Mouse (Mus musculus) embryonic stem cell, embryonic (primary cell): ENCODE measurements around the gene Pagr1b.

Experiments used
- CTCF ChIA-PET, 4 experiments: fragments of 300-600 bp in 2 of 4; fragments of 350-600 bp in 2 of 4; sonication (Branson Sonifier 250); formaldehyde crosslinking; loops; one replicate each; lab custom pipeline; 2022; ENCODE audit warnings: inconsistent platforms in 2 of 4; lab: Charles Lee
- POLR2A ChIA-PET, 4 experiments: fragments of 300-600 bp in 2 of 4; fragments of 350-600 bp in 2 of 4; sonication (Branson Sonifier 250); formaldehyde crosslinking; loops; one replicate each; lab custom pipeline; 2022; ENCODE audit warnings: antibody characterized with exemption in 4 of 4, inconsistent platforms in 1 of 4; lab: Charles Lee

The Pagr1b gene

DNA sequence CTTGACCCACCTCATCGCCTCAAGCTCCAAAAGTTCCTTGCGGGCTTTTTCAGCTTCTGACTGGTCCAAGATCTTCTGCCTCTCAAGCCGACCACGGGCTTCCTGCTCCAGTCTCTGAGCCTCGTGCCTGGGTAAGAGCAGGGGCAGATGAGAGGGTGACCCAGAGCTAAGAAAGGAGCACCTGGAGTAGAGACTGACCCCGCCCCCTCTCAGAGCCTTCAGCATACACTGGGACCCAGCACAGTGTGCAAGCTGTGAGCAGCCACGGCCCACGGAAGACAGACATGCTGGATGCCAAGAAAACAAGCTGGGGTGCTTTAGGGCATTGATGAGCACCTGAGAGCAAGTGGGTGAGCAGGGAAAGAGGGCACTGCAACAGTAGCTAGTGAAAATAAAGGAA lies 27.5 kb downstream of the Pagr1b start:
- ChIA-PET POLR2A (interaction anchor here in 3 of 4 experiments (0.5 to 2.2 kb wide), 28 partner anchors 9 to 253 kb away, joined by 3 to 11 read pairs (median 4); partner anchors contain the start of genes Pagr1a (in 2 of the 3), Ino80e (in 1 of the 3), Maz (in 1 of the 3) and Pagr1b (in 1 of the 3)), CTCF (interaction anchor here in 2 of 4 experiments (1.3 to 2.0 kb wide), 4 partner anchors 12 to 168 kb away, joined by 3 to 8 read pairs (median 5); partner anchors contain the start of genes Pagr1a (in 1 of the 2) and Pagr1b (in 1 of the 2))

DNA sequence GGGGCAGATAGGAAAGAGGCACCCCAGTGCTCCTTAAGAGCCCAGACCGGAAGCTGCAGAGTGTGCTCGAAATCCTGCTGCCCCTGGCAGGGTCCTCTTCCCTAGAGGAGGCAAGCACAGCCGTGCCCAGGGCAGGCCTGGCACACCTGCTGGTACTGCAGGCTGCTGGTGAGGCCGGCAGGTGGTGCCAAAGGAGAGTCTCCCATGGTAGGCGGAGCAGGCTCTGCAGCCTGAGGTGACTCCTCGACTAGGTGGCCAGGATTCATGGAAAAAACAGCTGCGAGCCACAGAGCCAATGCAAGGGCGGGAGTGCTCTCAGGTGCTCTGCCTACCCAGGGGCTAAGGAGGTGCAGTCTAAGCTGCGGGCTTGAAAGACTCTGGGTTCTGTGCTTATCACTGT lies 30.0 kb downstream of the Pagr1b start:
- ChIA-PET CTCF (interaction anchor here in 1 of 4 experiments (0.9 to 1.3 kb wide), 2 partner anchors 31 to 118 kb away, joined by 3 to 4 read pairs; partner anchors contain the start of genes Pagr1a and Pagr1b), POLR2A (interaction anchor here in 3 of 4 experiments (0.5 to 1.8 kb wide), 8 partner anchors 10 to 414 kb away, joined by 3 to 5 read pairs (median 3); partner anchors contain the start of genes Asphd1 (in 1 of the 3), Maz (in 1 of the 3) and Sez6l2 (in 1 of the 3))

DNA sequence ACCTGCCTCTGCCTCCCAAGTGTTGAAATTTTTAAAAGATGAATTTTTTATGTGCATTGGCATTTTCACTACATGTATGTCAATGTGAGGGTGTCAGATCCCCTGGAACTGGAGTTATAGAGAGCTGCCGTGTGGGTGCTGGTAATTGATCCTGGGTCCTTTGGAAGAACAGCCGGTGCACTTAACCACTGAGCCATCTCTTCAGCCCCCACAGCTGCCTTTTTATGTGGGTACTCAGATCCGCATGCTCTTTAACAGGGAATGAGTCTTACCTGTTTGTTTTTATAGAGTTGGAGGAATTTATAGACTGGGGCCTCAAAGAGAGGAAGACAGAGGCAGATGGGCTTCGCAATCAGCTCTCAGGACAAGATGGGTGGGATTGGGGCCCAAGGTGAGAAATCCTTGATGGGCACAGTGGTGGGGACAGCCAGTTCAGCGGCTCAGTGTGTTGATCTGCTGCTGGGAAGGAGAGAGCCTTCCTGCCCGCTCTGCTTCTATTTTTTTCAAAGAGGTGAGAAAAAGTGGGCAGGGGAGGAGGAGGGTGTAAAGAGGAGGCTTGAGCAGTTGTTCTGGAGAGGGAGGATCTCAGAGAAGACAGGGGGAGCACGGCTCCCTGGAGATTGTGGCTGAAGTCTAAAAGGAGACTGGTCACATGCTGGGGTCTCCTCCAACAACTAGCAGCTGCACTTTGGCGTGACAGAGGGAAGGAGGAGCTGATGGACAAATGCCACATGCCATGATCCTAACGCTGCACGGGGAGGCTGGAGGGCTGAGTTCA lies 31.4 kb downstream of the Pagr1b start:
- CTCF ChIA-PET = interaction anchor here in 3 of 4 experiments (0.6 kb wide), 4 partner anchors 8 to 343 kb away, joined by 3 to 5 read pairs (median 3); no protein-coding TSS in a partner anchor

DNA sequence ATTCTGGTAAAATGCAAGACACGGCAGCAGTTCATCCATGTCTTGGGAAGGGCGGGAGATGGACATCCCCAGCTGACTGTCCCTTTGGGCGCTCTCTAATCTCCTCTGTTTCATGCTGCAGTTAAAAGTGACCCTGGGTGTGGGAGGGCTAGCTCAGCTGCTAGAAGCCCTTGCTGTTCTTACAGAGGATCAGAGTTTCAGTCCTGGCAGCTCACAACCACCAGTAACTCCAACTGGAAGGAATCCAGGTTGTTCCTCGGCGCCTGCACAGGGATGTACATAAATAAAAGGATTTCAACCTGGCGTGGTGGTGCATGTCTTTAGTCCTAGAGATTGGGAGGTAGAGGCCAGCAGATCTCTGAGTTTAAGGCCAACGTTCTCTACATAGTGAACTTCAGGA lies 33.2 kb downstream of the Pagr1b start:
- POLR2A ChIA-PET = interaction anchor here in 1 of 4 experiments (0.5 kb wide), 1 partner anchor 55 kb away, joined by 5 read pairs; no protein-coding TSS in a partner anchor
- CTCF ChIA-PET = no interaction called here

More for the DNA sequence above, 31.4 kb downstream of the Pagr1b start:
- POLR2A ChIA-PET = interaction anchor here (0.6 to 1.8 kb wide), 8 partner anchors 8 to 123 kb away, joined by 3 to 5 read pairs (median 3); partner anchors contain the start of genes Asphd1 (in 1 of the 4), Hirip3 (in 1 of the 4), Ino80e (in 1 of the 4) and Sez6l2 (in 1 of the 4)

DNA sequence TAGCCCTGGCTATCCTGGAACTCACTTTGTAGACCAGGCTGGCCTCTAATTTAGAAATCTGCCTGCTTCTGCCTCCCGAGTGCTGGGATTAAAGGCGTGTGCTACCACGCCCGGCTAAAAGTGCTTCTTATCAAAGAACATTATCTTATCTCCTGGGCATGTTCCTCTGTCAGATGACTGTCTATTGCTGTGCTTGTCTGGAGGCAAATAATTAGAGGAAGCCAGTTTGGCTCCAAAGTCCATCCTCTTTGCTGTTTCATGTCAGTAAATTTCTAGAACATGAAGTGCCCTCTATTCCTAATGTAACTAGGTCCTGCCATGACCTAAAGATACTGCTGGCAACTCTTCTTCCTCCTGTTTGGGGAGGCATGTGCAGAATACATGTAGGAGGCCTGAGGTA lies 34.2 kb downstream of the Pagr1b start:
- POLR2A ChIA-PET = interaction anchor here in 2 of 4 experiments (0.5 to 0.6 kb wide), 2 partner anchors 130 to 205 kb away, joined by 3 to 7 read pairs; no protein-coding TSS in a partner anchor

DNA sequence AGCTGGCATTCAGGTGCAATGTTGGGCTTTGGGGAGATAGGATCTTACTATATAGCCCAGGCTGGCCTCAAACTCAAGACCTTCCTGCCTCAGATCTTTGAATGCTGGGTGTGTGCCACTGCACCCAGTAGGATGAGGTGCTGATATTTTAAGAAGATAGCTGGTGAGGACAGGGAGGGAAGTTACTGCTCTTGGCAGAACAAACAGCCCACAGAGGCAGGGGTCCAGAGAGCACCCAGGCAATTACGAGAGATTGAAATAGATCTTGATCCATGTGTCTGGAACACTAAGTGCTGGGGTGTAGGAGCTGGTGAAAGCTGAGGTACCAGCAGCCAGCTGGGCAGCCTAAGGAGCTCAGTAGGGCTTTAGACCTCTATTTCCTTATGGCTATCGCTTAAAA lies 34.7 kb downstream of the Pagr1b start:
- ChIA-PET POLR2A (interaction anchor here in 2 of 4 experiments (0.5 to 1.6 kb wide), 3 partner anchors 19 to 206 kb away, joined by 3 to 7 read pairs (median 3); no protein-coding TSS in a partner anchor), CTCF (interaction anchor here in 1 of 4 experiments (0.6 kb wide), 1 partner anchor 24 kb away, joined by 4 read pairs; no protein-coding TSS in a partner anchor)

More for the DNA sequence above, 34.2 kb downstream of the Pagr1b start:
- CTCF ChIA-PET = interaction anchor here in 1 of 4 experiments (0.6 kb wide), 1 partner anchor 23 kb away, joined by 4 read pairs; no protein-coding TSS in a partner anchor

DNA sequence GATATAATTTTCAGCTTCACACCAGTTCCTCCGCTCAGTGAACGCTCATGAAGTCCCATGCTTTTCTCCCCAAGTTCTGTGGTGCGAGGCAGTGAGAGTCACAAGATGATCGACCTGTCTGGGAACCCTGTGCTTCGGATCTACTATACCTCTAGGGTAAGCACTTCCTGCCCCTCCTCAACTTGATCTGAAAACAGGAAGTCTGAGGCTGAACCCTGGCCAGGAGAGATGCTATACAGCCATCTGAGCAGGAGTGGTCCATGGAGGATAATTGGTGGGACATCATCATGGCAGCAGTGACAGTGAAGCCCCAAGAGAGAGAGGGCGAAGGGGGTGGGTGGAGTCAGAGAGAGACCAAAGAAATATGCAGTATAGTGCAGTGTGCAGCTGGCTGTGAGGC lies 37.4 kb downstream of the Pagr1b start:
- CTCF ChIA-PET = interaction anchor here in 2 of 4 experiments (0.6 to 1.4 kb wide), 2 partner anchors 146 to 147 kb away, joined by 3 to 5 read pairs; no protein-coding TSS in a partner anchor
- POLR2A ChIA-PET = interaction anchor here in 1 of 4 experiments (0.5 to 1.0 kb wide), 2 partner anchors 9 to 10 kb away, joined by 3 to 6 read pairs; no protein-coding TSS in a partner anchor

DNA sequence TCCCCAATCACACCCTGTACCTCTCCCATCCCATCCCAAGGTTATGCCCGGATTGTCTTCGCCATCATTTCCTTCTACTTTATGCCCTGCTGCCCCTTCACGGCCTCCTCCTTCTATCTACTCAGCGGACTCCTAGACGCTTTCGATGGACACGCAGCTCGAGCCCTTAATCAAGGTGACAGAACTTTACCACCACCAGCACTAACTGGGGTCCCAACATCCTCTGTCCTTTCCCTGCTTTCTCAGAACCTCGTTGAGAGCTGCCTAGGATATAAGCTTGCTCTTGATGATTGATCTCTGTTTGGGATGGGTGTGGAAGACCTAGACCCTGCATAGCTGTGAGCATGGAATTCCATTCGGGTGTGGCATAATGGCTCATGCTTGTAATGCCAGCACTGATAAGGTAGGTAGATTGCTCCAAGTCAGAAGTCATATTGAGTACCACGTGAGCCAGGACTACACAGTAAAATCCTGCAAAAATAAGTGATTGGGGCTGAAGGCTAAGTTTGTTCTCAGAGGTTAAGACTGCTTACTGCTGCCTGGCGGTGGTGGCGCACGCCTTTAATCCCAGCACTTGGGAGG lies 39.3 kb downstream of the Pagr1b start:
- POLR2A ChIA-PET = interaction anchor here (0.7 to 2.3 kb wide), 37 partner anchors 9 to 500 kb away, joined by 3 to 13 read pairs (median 4); partner anchors contain the start of genes Mvp (in 2 of the 4), Taok2 (in 2 of the 4), Hirip3 (in 1 of the 4) and Ino80e (in 1 of the 4)

DNA sequence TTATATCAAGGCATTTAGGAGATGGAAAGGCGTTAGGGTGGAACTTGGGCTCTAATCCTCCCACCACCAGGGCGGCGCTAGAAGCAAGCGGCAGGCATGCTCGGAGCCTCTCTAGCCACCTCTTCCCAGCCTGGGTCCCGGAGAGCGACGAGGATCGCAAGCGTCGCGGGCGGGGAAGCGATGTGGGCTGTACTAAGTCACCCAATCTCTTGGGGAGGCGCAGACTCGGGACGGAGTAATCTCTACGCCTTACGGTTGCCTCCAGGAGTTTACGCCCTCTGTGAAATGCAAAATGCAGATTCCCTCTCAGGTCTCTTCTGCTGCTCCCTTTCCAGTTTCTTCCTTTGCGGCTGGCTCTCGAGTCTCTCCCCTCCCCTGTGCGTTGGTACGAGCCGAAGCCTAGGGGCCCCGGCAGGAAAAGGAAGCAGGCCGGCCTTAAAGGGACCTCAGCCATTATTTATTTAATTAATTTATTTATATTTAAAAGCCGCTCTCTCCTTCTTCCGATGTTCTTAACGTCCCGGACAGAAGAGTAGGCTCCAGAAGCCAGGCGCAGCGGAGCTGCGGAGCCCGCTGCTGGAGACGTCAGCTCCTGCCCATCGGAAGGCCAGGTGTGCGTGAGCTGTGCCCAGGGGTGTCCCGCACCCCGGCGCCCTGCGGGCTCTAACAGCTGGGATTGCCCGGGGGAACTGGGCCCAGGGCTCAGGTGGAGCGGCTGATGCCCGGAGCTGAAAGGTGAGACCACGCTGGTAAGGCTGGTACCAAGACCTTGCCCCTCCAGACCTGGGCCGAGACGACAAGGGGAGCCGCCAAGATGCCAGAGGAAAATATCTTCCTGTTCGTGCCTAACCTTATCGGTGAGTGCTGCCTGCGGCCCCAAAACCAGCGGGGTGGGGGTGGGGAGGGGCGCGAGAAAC lies 40.1 kb downstream of the Pagr1b start, which contains the start of gene Cdiptos:
Gene Cdiptos (minus strand): TSS at position 149 of the 917 bp plus-strand sequence.
- ChIA-PET CTCF (interaction anchor here in 2 of 4 experiments (0.7 to 1.3 kb wide), 2 partner anchors 12 to 196 kb away, joined by 3 to 5 read pairs; no protein-coding TSS in a partner anchor), POLR2A (interaction anchor here (0.7 to 2.3 kb wide), 38 partner anchors 9 to 499 kb away, joined by 3 to 13 read pairs (median 4); partner anchors contain the start of genes Mvp (in 2 of the 4), Taok2 (in 2 of the 4), Hirip3 (in 1 of the 4) and Ino80e (in 1 of the 4))

More for the DNA sequence above, 39.3 kb downstream of the Pagr1b start:
- CTCF ChIA-PET = interaction anchor here in 3 of 4 experiments (0.5 to 1.3 kb wide), 3 partner anchors 8 to 197 kb away, joined by 3 to 5 read pairs (median 5); no protein-coding TSS in a partner anchor

DNA sequence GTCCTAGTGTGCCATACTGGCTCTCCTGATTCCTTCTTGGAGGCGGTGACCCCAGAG lies 40.6 kb downstream of the Pagr1b start, which contains the start of gene Cdipt:
Gene Cdipt (plus strand): TSS at position 22 of the 57 bp plus-strand sequence.
- POLR2A ChIA-PET = interaction anchor here in 1 of 4 experiments (1.0 to 1.2 kb wide), 2 partner anchors 46 to 156 kb away, joined by 3 read pairs; no protein-coding TSS in a partner anchor
- CTCF ChIA-PET = no interaction called here

DNA sequence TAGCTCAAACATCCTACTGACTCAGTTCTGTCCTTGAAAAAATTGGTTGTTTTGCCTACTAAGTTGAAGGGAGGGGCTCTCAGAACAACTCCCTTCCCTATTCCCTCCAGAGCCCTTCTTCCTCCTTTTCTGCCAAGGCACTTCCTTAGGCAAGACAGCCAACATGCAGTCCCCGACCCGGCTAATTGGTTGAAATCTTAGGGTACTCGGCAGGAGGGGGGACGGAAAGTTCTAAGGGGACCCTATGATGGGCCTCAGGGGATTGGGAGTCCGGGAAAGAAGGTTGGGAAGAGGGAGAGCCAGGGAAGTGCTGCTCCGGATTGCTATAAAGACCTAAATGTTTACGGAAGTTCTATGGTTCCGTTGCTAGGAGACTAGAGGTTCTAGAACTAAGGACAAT lies 40.8 kb downstream of the Pagr1b start:
- ChIA-PET POLR2A (interaction anchor here in 1 of 4 experiments (0.7 to 1.6 kb wide), 4 partner anchors 46 to 176 kb away, joined by 3 to 5 read pairs (median 4); no protein-coding TSS in a partner anchor), CTCF (interaction anchor here in 1 of 4 experiments (0.7 kb wide), 1 partner anchor 86 kb away, joined by 3 read pairs; no protein-coding TSS in a partner anchor)

DNA sequence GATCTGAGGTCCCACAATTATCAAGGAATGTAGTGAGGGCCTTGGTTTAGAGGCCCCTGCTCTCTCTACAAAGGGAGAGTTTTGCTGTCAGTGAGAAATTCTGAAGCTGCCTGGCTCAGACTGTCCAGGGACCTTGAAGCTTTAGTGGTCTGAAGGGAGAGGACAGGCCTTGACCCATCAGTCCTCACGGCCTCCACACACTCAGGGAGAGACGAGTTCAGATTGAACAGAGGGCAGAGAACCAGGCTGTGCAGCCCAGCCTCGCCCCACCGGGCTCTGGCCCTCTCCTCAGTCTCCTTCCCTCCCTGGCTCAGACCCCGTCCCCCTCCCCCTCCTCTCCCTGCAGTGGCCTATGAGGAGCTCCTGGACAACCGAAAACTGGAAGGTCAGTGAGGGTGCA lies 48.9 kb downstream of the Pagr1b start:
- ChIA-PET CTCF (interaction anchor here in 1 of 4 experiments (0.6 kb wide), 1 partner anchor 187 kb away, joined by 3 read pairs; no protein-coding TSS in a partner anchor), POLR2A (interaction anchor here in 1 of 4 experiments (0.8 to 1.5 kb wide), 3 partner anchors 16 to 45 kb away, joined by 3 to 4 read pairs (median 3); partner anchors contain the start of gene Tmem219)

DNA sequence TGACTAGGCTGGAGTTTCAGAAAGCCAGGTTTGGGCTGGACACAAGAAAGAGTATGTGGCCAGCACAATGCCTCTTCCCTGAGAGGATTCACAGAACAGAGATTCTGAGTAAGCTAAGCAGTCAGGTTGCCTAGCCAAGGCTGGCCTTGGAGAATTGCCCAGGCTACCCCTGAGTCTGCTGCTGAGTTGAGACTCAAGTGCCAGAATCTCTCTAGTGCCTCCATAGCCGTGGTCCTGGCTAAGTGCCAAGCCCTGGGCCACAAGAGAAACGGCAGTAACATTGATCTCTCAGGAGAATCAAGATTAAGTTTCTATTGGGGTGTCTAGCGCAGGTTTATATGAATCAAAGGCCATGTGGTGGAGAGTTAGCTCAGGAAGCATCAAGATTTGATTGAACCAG lies 50.7 kb downstream of the Pagr1b start:
- POLR2A ChIA-PET = interaction anchor here in 2 of 4 experiments (0.7 to 2.2 kb wide), 3 partner anchors 11 to 186 kb away, joined by 3 to 7 read pairs (median 6); partner anchors contain the start of genes Asphd1 (in 1 of the 2) and Sez6l2 (in 1 of the 2)
- CTCF ChIA-PET = interaction anchor here in 2 of 4 experiments (0.6 to 1.0 kb wide), 5 partner anchors 19 to 378 kb away, joined by 3 read pairs; no protein-coding TSS in a partner anchor

DNA sequence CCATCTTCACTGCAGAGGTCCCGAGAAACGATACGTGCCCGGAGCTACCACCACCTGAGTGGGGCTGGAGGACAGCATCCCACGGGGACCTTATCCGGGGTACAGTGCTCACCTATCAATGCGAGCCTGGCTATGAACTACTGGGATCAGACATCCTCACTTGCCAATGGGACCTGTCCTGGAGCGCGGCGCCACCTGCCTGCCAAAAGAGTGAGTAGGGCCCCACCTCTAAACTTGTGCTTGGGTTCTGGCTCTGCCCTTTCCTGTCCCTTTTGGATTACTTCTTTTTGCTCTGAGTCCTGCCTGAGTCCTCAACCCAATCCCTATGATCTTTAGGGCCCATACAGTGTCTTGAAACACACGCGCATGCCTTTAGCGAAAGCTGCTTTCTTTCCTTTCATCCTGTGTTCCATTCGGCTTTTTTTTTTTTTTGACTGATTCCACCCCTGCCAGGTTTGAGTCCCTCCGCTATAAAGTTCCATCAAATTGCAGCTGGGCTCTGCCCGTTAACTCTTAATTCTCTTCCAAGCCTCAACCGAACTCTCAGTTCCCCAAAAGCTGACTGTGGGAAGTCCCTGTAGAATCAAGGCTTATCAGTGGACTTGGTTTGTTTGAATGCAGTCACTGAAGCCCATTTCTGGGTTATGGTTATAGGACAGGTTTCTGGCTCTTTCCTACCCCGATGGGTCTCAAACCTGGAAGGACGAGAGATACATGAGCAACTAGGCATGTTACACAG lies 52.6 kb downstream of the Pagr1b start:
- CTCF ChIA-PET = interaction anchor here in 3 of 4 experiments (0.6 to 1.1 kb wide), 5 partner anchors 93 to 250 kb away, joined by 3 to 5 read pairs (median 3); no protein-coding TSS in a partner anchor
- POLR2A ChIA-PET = interaction anchor here in 3 of 4 experiments (0.6 to 1.7 kb wide), 9 partner anchors 13 to 176 kb away, joined by 3 to 10 read pairs (median 3); partner anchors contain the start of genes Asphd1 (in 1 of the 3), Ino80e (in 1 of the 3) and Sez6l2 (in 1 of the 3)

DNA sequence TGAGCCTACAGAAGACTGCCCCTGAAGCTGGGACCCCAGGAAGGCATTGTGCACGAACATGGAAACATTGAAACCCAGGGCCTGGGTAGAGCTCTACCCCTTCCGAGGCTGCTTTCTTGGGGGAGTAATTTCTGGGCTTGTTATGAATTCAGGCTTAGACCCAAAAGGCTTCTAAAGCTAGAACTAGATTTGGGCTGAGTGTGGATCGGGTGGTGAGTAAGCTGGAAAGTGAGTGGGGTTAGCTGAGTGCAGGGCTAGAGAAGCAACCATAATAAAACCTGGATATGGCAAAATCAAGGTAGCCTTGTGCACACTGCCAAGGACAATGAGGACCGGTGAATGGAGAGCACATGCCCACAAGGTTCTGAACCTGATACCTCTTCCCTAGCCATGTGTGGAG lies 54.3 kb downstream of the Pagr1b start:
- CTCF ChIA-PET = interaction anchor here in 1 of 4 experiments (2.0 kb wide), 1 partner anchor 12 kb away, joined by 5 read pairs; the partner anchor contains the start of gene Asphd1
- POLR2A ChIA-PET = interaction anchor here in 2 of 4 experiments (0.6 to 2.1 kb wide), 4 partner anchors 11 to 136 kb away, joined by 3 to 6 read pairs (median 4); no protein-coding TSS in a partner anchor
